Mouse (Mus musculus) gonadal fat pad, adult 2 months (tissue): ENCODE results near the gene Olfr592. TPM values are rescaled to one million over a fixed set of nuclear protein-coding genes. Genes with fewer than 3 reads are reported as not detected.
"Not testable (repeated sequence)": the region's sequence is repeated elsewhere in the genome, so short reads cannot be mapped to it uniquely, and the experiment has no call there.

Experiments used
- DNase-seq: peaks from one replicate; pipeline ENCODE4 v3.0.0-alpha.2; 2012; ENCODE audit warnings: low read depth
- polyA plus RNA-seq: library from polyadenylated mRNA; depleted of rRNA; stranded (reverse); fragments of >200 nt; gene quantifications from 2 replicates; pipeline ENCODE4 v1.2.3, GENCODE M21; 2012; rRNA removed

Gene Olfr592
- not detected in 2 replicates for polyA plus RNA-seq

DNA sequence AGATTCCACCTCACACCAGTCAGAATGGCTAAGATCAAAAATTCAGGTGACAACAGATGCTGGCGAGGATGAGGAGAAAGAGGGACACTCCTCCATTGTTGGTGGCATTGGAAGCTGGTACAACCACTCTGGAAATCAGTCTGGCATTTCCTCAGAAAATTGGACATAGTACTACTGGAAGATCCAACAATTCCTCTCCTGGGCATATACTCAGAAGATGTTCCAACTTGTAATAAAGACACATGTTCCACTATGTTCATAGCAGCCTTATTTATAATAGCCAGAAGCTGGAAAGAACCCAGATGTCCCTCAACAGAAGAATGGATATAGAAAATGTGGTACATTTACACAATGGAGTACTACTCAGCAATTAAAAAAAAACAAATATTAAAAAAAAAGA is at the start of gene Olfr592:
Gene Olfr592, plus strand, starts transcription at position 301 of the 400 bp plus-strand sequence.
- not testable (repeated sequence) for DNase-seq

- DNase-seq = no peak
Measured at GRCm38 (mm10) chr7:103140579-103140978, 44.0 kb upstream of the Olfr592 start, which contains the start of gene Olfr588-ps1. Gene Olfr588-ps1, plus strand, starts transcription at chr7:103140879.

DNA sequence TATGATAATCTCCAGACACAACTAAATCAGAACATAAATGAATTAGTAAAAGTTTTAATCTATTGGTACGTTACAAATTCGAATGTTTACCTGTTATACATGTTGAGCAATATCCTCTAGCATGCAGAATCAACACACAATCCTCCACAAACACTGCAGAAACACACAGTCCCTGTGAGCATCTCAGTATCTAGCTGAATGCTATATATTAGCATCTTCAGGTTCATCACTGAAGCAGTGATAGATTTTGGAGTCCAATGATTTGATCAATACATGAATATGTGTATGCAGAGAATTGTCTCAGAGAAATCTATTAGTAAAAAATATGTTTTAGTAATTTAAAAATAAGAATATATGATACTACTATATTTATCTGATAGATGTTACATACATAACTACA is 28.3 kb upstream of the Olfr592 start, which contains the start of gene Olfr589:
Gene Olfr589, minus strand, starts transcription at position 101 of the 400 bp plus-strand sequence.
- DNase-seq = no peak

- no peak for DNase-seq
Measured at GRCm38 (mm10) chr7:103169697-103170096, 14.9 kb upstream of the Olfr592 start.

GRCm38 (mm10) chr7:103178240-103178639 is 6.4 kb upstream of the Olfr592 start, which contains the start of gene Olfr591:
Gene Olfr591, minus strand, starts transcription at chr7:103178340.
- no peak for DNase-seq

DNA sequence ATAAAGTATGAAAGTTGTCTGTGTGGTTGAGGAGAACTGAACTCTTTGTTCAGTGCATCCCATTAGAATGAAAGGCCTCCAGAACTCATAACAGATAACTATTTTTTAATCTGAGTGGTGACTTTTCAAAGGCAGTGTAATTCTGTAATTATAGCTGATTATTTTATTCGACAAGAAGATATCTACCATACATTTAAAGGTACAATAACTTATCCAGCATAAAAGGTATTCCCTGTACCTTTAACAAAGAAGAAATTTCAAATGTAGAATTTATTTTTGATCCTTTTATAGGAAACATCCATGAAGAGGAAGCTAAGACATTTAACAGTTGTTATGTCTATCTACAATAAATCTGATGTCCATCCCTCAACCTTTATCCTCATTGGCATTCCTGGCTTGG is 27.0 kb downstream of the Olfr592 start, which contains the start of gene Olfr593:
Gene Olfr593, plus strand, starts transcription at position 301 of the 400 bp plus-strand sequence.
- no peak for DNase-seq

DNA sequence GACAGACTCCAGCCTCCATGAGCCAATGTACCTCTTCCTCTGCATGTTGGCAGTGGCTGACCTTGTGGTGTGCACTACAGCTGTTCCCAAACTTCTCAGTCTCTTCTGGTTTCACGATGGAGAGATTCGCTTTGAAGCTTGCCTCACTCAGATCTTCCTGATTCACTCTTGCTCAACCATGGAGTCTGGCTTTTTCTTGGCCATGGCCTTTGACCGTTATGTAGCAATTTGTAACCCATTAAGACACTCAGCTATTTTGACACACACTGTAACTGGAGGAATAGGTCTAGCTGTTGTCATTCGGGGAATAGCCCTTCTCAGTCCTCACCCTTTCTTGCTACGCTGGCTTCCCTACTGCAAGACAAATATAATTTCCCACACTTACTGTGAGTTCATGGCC is 27.4 kb downstream of the Olfr592 start:
- not testable (repeated sequence) for DNase-seq

DNA sequence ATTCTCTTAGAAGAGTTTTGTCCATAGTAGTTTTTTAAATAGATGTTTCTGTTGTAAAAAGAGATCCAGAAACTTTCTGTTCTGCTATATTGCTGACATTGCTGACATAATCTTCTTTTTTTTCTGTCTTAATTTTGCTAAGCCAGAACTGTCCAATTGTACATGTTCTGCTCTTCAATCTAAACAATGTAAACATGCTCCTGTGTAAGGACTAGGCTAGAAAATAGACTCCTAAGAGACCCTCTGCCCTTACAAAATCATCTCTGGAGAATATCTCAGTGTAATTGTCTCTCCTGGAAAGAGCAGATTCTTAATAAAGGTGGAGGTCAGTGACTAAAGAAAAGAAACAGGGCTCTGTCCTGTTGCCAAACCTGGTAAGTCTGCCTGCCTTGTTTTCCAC is 32.1 kb downstream of the Olfr592 start, which contains the start of gene Olfr594:
Gene Olfr594, plus strand, starts transcription at position 301 of the 400 bp plus-strand sequence.
- DNase-seq = no peak

Other genes with a start within 250 kb of the Olfr592 start
- gene Olfr573-ps1, start 242.2 kb upstream of the Olfr592 start, polyA plus RNA-seq = not detected in 2 replicates
- gene Olfr574, start 236.3 kb upstream of the Olfr592 start, polyA plus RNA-seq = not detected in 2 replicates
- gene Olfr575, start 226.0 kb upstream of the Olfr592 start, polyA plus RNA-seq = not detected in 2 replicates
- not detected in 2 replicates for gene Olfr576, start 222.1 kb upstream of the Olfr592 start, polyA plus RNA-seq
- not detected in 2 replicates for gene Olfr577, start 208.9 kb upstream of the Olfr592 start, polyA plus RNA-seq
- not detected in 2 replicates for gene Olfr578, start 195.5 kb upstream of the Olfr592 start, polyA plus RNA-seq
- not detected in 2 replicates for gene Olfr582, start 146.8 kb upstream of the Olfr592 start, polyA plus RNA-seq
- not detected in 2 replicates for gene Olfr583, start 133.5 kb upstream of the Olfr592 start, polyA plus RNA-seq
- not detected in 2 replicates for gene Olfr584, start 102.9 kb upstream of the Olfr592 start, polyA plus RNA-seq
- gene Olfr585, start 87.1 kb upstream of the Olfr592 start, polyA plus RNA-seq = not detected in 2 replicates
- gene Olfr586, start 59.2 kb upstream of the Olfr592 start, polyA plus RNA-seq = not detected in 2 replicates
- gene Olfr588-ps1, start 43.9 kb upstream of the Olfr592 start, polyA plus RNA-seq = not detected in 2 replicates
- gene Olfr589, start 28.4 kb upstream of the Olfr592 start, polyA plus RNA-seq = not detected in 2 replicates
- gene Olfr591, start 6.5 kb upstream of the Olfr592 start, polyA plus RNA-seq = not detected in 2 replicates
- not detected in 2 replicates for gene Olfr593, start 27.1 kb downstream of the Olfr592 start, polyA plus RNA-seq
- gene Olfr594, start 32.2 kb downstream of the Olfr592 start, polyA plus RNA-seq = not detected in 2 replicates
- not detected in 2 replicates for gene Usp17ld, start 67.7 kb downstream of the Olfr592 start, polyA plus RNA-seq
- not detected in 2 replicates for gene Olfr596, start 120.8 kb downstream of the Olfr592 start, polyA plus RNA-seq
- not detected in 2 replicates for gene Olfr597, start 131.5 kb downstream of the Olfr592 start, polyA plus RNA-seq
- gene Olfr598, start 138.8 kb downstream of the Olfr592 start, polyA plus RNA-seq = not detected in 2 replicates
- not detected in 2 replicates for gene Olfr599, start 151.1 kb downstream of the Olfr592 start, polyA plus RNA-seq
- gene Olfr600, start 164.9 kb downstream of the Olfr592 start, polyA plus RNA-seq = not detected in 2 replicates
- gene Olfr601, start 177.9 kb downstream of the Olfr592 start, polyA plus RNA-seq = not detected in 2 replicates
- gene Olfr603, start 201.4 kb downstream of the Olfr592 start, polyA plus RNA-seq = not detected in 2 replicates
- gene Usp17lc, start 230.3 kb downstream of the Olfr592 start, polyA plus RNA-seq = not detected in 2 replicates